Mouse (Mus musculus): ENCODE results near the gene Tmem101.
A peak's percentile ranks its signal among the peaks of the same experiment; 100 is the strongest.

Gene Tmem101

DNA sequence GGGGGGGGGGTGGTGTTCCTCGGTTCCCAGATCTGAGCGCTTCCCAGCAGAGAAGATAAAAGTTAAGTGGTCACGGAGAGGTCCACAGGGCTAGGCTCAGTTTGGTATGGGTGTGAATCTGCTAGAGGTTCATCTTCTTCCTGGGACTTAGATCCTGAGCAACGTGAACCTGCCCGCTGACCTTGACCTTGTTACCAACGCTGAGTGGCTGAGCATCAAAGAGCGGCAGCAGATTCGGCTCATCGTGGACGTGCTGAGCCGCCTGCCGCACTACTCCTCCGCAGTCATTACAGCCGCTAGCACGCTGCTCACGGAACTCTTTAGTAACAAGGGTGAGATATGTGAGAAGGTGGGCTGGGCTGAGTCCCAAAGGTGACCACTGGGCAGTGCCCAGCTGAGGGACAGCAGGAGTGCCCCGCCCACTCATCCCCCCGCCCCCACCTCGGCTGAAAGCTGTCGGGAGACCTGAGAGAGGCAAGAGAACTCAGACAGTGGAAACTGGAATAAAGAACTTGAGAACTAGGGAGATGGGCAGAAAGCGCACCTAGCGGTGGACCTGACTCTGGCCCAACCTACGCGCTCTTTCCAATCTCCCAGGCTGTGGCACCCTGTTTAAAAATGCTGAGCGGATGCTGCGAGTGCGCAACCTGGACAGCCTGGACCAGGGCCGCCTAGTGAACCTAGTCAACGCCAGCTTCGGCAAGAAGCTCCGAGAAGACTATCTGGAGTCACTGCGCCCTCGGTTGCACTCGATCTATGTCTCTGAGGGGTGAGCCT lies 8.8 kb downstream of the Tmem101 start:
- no peak for DNase-seq

DNA sequence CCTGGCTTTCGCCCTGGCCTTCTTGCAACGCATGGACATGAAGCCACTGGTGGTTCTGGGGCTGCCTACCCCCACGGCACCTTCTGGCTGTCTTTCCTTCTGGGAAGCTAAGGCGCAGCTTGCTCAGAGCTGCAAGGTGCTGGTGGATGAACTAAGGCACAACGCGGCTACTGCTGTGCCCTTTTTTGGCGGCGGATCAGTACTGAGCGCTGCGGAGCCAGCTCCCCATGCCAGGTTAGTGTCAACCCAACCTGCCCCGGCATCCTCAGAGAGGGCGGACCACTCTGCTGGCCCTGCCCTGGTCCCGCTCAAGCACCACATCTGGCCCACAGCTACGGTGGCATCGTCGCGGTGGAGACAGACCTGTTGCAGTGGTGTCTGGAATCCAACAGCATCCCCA lies 9.7 kb downstream of the Tmem101 start:
- DNase-seq, result no peak

DNA sequence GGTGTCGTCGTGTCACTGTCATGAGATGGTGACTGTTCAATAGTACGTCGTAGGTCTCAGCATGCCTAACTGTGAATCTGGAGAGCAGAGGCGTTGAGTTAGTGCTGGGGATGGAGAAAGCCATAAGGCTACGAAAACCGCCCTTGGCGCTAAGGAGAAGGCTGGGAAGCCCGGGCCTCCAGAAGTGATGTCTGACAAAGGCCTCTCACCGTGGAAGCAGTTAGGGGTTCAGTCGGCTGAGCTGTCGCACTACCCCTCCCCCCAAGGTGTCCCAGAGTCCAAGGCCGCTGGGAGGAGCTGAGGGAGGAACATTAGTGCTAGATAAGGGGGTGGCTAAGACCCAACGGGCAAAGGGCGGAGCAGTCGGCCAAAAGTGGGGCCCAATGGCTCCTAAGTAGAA lies 10.2 kb downstream of the Tmem101 start:
- peak; percentile 36 to 65 for DNase-seq

- peak in 1 of 2 experiments; percentile 41 for DNase-seq
Observed at GRCm38 (mm10) chr11:102145471-102146001, 10.7 kb downstream of the Tmem101 start, which contains the start of gene Nags. TSS of gene Nags (plus strand) at chr11:102145513.

DNA sequence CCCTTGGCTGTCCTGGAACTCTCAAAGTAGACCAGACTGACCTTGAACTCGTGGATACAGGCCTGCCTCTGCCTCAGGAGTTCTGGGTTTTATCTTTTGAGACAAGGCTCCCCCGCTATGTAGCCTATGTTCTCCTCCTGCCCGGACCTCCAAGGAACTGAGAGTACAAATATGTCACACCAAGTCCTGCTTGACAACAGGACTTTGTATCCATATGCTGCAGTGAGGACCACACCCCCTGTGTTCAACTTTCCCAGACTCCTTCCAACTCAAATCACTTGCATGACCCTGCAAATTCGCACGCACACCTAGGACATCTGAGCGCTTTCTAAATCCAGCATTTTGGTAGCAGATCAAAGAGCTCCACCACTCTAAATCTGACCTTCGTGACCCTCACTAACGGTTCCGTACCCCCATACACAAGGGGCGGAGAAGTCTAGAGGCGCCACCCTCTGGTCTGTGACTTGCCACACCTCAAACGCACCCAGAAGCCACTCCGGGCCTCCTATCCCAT lies 11.2 kb downstream of the Tmem101 start:
- DNase-seq, result no peak

DNA sequence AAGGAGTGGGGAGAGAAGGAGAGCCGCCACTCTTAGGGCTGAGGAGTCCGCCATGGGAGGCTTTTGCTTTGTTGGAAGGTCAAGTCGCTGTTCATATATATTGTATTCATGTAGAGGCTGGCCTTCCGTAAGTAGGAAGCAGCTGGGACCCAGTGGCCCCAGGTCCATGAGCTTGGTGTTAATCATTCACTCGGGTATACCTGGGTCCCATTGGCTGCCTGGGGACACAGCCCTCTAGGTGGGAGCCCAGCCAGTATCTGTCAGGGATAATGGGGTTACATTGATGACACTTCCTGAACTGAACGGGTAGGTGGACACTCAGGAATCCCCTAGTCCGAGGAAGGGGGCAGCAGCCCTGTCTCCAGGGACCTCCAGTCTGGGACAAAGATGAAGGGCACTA lies 13.8 kb downstream of the Tmem101 start:
- DNase-seq, result peak; percentile 41 to 81

GRCm38 (mm10) chr11:102140508-102140907 lies 15.7 kb downstream of the Tmem101 start:
- DNase-seq, result peak in 1 of 2 experiments; percentile 80

DNA sequence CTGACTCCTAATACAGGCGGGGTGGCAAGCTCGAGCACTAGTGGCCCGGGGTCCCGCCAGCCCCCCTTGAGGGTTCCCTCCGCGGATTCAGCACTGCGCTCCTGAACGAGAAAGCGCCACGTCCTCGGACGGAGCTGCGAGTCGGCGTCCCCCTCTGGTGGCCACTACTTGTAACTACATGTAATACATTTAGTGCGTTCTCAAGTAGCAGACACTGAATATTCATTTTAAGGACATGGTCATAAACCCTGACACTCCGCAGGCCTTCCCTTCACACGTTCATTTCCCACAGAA lies 17.8 kb downstream of the Tmem101 start:
- DNase-seq, result peak; percentile 66 to 67

GRCm38 (mm10) chr11:102137625-102138446 lies 18.4 kb downstream of the Tmem101 start:
- DNase-seq, result no peak

DNA sequence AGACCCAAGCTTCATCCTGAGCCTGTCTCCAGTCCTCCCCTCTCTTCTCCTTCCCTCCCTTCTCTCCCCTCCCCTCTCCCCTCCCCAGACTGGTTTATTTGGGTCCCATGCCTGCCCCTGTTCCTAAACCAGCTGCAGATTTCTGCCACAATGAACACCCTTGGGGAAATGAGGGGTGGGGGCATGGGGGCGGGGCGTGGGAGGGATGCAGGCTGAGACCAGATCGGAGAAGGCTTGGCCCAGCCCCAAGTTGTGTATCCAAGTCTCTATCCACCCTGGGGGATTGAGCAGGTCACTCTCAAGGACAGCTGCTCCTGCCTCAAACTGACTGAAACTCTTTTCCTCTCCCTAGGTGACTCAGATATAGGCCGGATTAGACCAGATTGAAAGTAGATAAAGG lies 21.7 kb downstream of the Tmem101 start:
- DNase-seq, result no peak

GRCm38 (mm10) chr11:102117386-102117785 lies 38.8 kb downstream of the Tmem101 start:
- DNase-seq, result no peak

DNA sequence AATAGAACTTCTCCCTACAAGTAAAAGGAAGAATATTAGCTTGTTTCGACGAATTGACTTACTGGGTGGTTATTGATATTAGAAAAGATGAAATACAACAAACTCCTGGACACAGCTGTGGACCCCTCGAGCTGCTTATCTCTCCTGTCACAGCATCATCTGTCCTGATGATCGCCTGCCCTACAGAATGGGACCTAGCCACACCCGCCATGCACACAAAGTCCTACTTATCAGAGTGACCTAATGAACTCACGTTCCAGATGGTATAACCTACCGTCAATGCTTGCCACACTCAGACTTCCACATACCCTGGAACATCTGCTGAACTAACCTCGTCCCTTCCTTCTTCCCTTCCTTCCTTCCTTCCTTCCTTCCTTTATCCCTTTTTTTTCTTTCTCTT lies 40.0 kb downstream of the Tmem101 start:
- DNase-seq, result no peak

- no peak for DNase-seq
Observed at GRCm38 (mm10) chr11:102111576-102111975, 44.6 kb downstream of the Tmem101 start.

GRCm38 (mm10) chr11:102107732-102108131 lies 48.5 kb downstream of the Tmem101 start, which contains the start of gene Pyy:
TSS of gene Pyy (minus strand) at chr11:102107832.
- no peak for DNase-seq

GRCm38 (mm10) chr11:102106911-102107310 lies 49.3 kb downstream of the Tmem101 start:
- DNase-seq, result no peak

All from kidney, postnatal 25 days (tissue).